Mouse (Mus musculus) midbrain, postnatal 0 days (tissue): ENCODE measurements around the gene Gm39566. TPM values are rescaled to one million over a fixed set of nuclear protein-coding genes. Genes with fewer than 3 reads are reported as not detected.

Experiments
- ATAC-seq: fragments of 200-750 bp; cut with Nextera tagmentation; 2 replicates; pipeline ENCODE4 v1.8.0; 2017; ENCODE audit warnings: moderate number of reproducible peaks, mild to moderate bottlenecking, moderate TSS enrichment, moderate library complexity; ENCODE audit not compliant: low FRiP score
- DNase-seq: peaks from one replicate; pipeline ENCODE4 v3.0.0-alpha.2; 2015; ENCODE audit warnings: low spot score
- H3K27ac ChIP-seq: fragments of 300-500 bp; sonication (generic); 2 replicates; pipeline ENCODE4 v1.5.1; 2014; ENCODE audit warnings: low read depth, mild to moderate bottlenecking, low read length, mixed read lengths
- H3K27me3 ChIP-seq: fragments of 300-500 bp; sonication (generic); 2 replicates; pipeline ENCODE4 v1.6.1; 2014; ENCODE audit warnings: low read length, control low read depth, mixed read lengths; ENCODE audit not compliant: insufficient read depth
- H3K36me3 ChIP-seq: fragments of 300-500 bp; sonication (generic); 2 replicates; pipeline ENCODE4 v1.6.1; 2014; ENCODE audit warnings: low read length, control low read depth, mixed read lengths; ENCODE audit not compliant: insufficient read depth
- H3K4me1 ChIP-seq: fragments of 300-500 bp; sonication (generic); 2 replicates; pipeline ENCODE4 v1.6.1; 2014; ENCODE audit warnings: mild to moderate bottlenecking, control low read depth, antibody characterized with exemption, low read length, mixed read lengths; ENCODE audit not compliant: insufficient read depth
- H3K4me2 ChIP-seq: fragments of 300-500 bp; sonication (generic); 2 replicates; pipeline ENCODE4 v1.6.1; 2014; ENCODE audit warnings: low read depth, mild to moderate bottlenecking, low read length, mixed read lengths; ENCODE audit not compliant: poor library complexity, severe bottlenecking
- H3K4me3 ChIP-seq: fragments of 300-500 bp; sonication (generic); 2 replicates; pipeline ENCODE4 v1.5.1; 2014; ENCODE audit warnings: low read depth, mild to moderate bottlenecking, low read length, moderate library complexity
- H3K9ac ChIP-seq: fragments of 300-500 bp; sonication (generic); replicated peaks from 2 replicates; pipeline ENCODE4 v1.6.1; 2014; ENCODE audit warnings: mild to moderate bottlenecking, low read length, moderate library complexity, mixed read lengths; ENCODE audit not compliant: poor library complexity, severe bottlenecking
- H3K9me3 ChIP-seq: fragments of 300-500 bp; sonication (generic); 2 replicates; pipeline ENCODE4 v1.6.1; 2016; ENCODE audit warnings: low read length, control low read depth
- CTCF ChIP-seq: IDR thresholded peaks from 2 replicates; pipeline ENCODE4 v1.5.1; 2016; ENCODE audit warnings: antibody characterized with exemption, mild to moderate bottlenecking
- WGBS: fragments of 180-500 bp; shearing (Covaris S2); extraction: QIAGEN DNeasy Blood & Tissue Kit; methylation state at CpG from one replicate; pipeline ENCODE4 v1.1.7; 2014; 5-methylcytosine and 5-hydroxymethylcytosine counted together
- polyA plus RNA-seq: library from polyadenylated mRNA; unstranded; fragments of >200 nt; fragmentation: Nextera tagmentation; extraction: Ambion mirVana; gene quantifications from 2 replicates; pipeline ENCODE4 v1.2.1, GENCODE M21; 2015
- total RNA-seq: library from RNA; depleted of rRNA; stranded (reverse); fragments of >200 nt; gene quantifications from 2 replicates; pipeline ENCODE4 v1.2.3, GENCODE M21; 2014

The Gm39566 gene
- total and polyA plus RNA-seq, 2 experiments from 2014 or later: not detected

GRCm38 (mm10) chr11:69846738-69847688 lies 31.9 kb upstream of the Gm39566 start:
- Histone ChIP-seq H3K36me3 (peaks cover 33% of the 10 kb centered on the region), H3K4me3 (peak overlapping the region; percentile 70), H3K9me3 (no peaks in the 10 kb centered on the region), H3K9ac (peak overlapping the region; percentile 79), H3K4me1 (peaks cover 9% of the 10 kb centered on the region; the same call in 1 of the 2 replicates), H3K4me2 (peak overlapping the region; percentile 74), H3K27me3 (no peaks in the 10 kb centered on the region), H3K27ac (peak overlapping the region; percentile 91)
- DNase-seq (no peak), ATAC-seq (peak; percentile 35)
- no peak for TF ChIP-seq CTCF
- 10% methylated on average over 37 of the region's 37 CpGs for WGBS

DNA sequence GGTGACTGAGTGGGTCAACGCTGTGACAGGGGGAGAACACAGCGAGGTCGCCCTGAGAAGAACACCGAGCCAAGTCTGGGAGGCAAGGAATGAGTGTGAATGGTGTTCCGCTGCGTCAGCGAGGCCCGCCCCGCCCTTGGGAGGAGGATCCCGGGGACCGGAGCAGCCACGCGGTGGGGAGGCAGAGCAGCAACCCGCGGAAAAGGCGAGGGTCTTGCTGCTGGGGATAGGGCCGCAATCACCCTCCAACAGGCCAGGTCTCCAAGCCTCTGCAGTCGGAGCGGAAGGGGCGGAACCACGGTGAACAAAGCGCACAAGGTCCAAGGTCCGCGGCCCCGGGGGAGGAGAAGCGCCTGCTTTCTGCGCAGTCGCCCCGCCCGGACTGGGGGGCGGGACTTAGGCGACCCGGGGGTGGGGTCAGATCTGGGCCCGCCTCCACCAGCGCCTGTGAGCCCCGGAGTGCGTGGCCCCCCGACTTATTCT lies 31.1 kb upstream of the Gm39566 start, which contains the start of gene Plscr3:
Gene Plscr3 (plus strand): TSS at position 179 of the 483 bp plus-strand sequence.
- Histone ChIP-seq H3K4me1 (peaks cover 9% of the 10 kb centered on the region; the same call in 1 of the 2 replicates), H3K9ac (peak within 1 kb of the TSS; percentile 79)
- TF ChIP-seq CTCF: no peak

DNA sequence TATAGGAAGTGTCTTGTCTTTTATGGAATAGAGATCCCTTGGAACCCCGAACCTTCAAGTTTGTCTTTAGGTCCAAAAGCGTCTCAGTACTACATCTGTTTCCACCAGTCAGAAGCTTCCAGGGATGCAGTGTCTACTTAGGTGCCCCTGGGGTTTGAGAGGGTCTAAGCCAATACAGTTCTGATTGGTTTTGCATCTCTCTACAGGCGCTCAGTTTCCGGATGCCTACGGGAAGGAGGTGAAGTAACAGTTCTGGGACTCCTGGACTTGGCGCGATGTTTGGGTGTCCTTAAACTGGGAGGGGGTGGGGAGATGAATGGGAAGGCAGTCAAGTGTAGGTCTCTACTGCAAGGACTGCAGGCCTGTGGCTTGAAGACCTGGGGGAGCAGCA lies 23.6 kb upstream of the Gm39566 start:
- peak overlapping the region; percentile 90 for H3K27ac ChIP-seq
- H3K9me3 ChIP-seq: no peaks in the 10 kb centered on the region
- no peak for TF ChIP-seq CTCF
- ATAC-seq (no peak), DNase-seq (peak; percentile 35)
- peak overlapping the region; percentile 91 for H3K4me3 ChIP-seq
- 0% methylated on average over 7 of the region's 7 CpGs for WGBS
- H3K4me1 ChIP-seq: peaks cover 9% of the 10 kb centered on the region; the same call in 1 of the 2 replicates
- peaks cover 3% of the 10 kb centered on the region; the same call in 1 of the 2 replicates for H3K36me3 ChIP-seq
- peak overlapping the region; percentile 97 for H3K4me2 ChIP-seq
- peak overlapping the region; percentile 87 for H3K9ac ChIP-seq
- H3K27me3 ChIP-seq: no peaks in the 10 kb centered on the region

More for the DNA sequence above, 31.1 kb upstream of the Gm39566 start, which contains the start of gene Plscr3:
- peaks cover 25% of the 10 kb centered on the region for H3K36me3 ChIP-seq
- peak within 1 kb of the TSS; percentile 70 for H3K4me3 ChIP-seq
- H3K4me2 ChIP-seq: peak within 1 kb of the TSS; percentile 74
- ATAC-seq (peak; percentile 91), DNase-seq (peak; percentile 94)
- no peaks in the 10 kb centered on the region for H3K9me3 ChIP-seq
- no peaks in the 10 kb centered on the region for H3K27me3 ChIP-seq
- H3K27ac ChIP-seq: peak within 1 kb of the TSS; percentile 91
- WGBS: 0% methylated on average over 32 of the region's 38 CpGs

GRCm38 (mm10) chr11:69837952-69838713 lies 23.0 kb upstream of the Gm39566 start, which contains the start of gene Tmem256:
TSS of gene Tmem256 (plus strand) at chr11:69838514.
- peak within 1 kb of the TSS; percentile 97 for H3K27ac ChIP-seq
- WGBS: 1% methylated on average over 34 of the region's 34 CpGs
- H3K36me3 ChIP-seq: peaks cover 4% of the 10 kb centered on the region; the same call in 1 of the 2 replicates
- peak within 1 kb of the TSS; percentile 97 for H3K4me2 ChIP-seq
- H3K27me3 ChIP-seq: no peaks in the 10 kb centered on the region
- no peak; the same call in 1 of the 2 replicates for TF ChIP-seq CTCF
- H3K9me3 ChIP-seq: no peaks in the 10 kb centered on the region
- peak; percentile 100 for DNase-seq
- peak within 1 kb of the TSS; percentile 98 for H3K9ac ChIP-seq
- H3K4me1 ChIP-seq: peaks cover 11% of the 10 kb centered on the region; the same call in 1 of the 2 replicates
- peak; percentile 92 for ATAC-seq
- H3K4me3 ChIP-seq: peak within 1 kb of the TSS; percentile 91

GRCm38 (mm10) chr11:69837604-69837951 lies 22.5 kb upstream of the Gm39566 start, which contains the start of gene Nlgn2:
TSS of gene Nlgn2 (minus strand) at chr11:69837784.
- H3K4me2 ChIP-seq: peak within 1 kb of the TSS; percentile 97
- DNase-seq (no peak), ATAC-seq (peak; percentile 85)
- H3K4me1 ChIP-seq: peaks cover 11% of the 10 kb centered on the region; the same call in 1 of the 2 replicates
- peak within 1 kb of the TSS; percentile 97 for H3K27ac ChIP-seq
- peaks cover 8% of the 10 kb centered on the region for H3K36me3 ChIP-seq
- no peaks in the 10 kb centered on the region for H3K9me3 ChIP-seq
- H3K4me3 ChIP-seq: peak within 1 kb of the TSS; percentile 91
- peak within 1 kb of the TSS; percentile 98 for H3K9ac ChIP-seq
- no peaks in the 10 kb centered on the region for H3K27me3 ChIP-seq
- peak; percentile 42; the same call in 1 of the 2 replicates for TF ChIP-seq CTCF
- WGBS: 0% methylated on average over 32 of the region's 32 CpGs
